Mouse (Mus musculus): Measurements from ENCODE around the gene Pnpla3.

- no peak for TF ChIP-seq CTCF (IDR thresholded peaks at IDR 0.05)
- TF ChIP-seq EP300 (IDR thresholded peaks at IDR 0.05) = no peak
These were observed 63.0 kb downstream of the Pnpla3 start for GRCm38 (mm10) chr15:84230661-84231060.
